Mouse (Mus musculus) bone marrow macrophage, adult 2 months (primary cell): ENCODE results near the gene Krt8.

ENCODE experiments used
- CTCF ChIP-seq: IDR thresholded peaks from 2 replicates; pipeline ENCODE4 v1.5.1; 2012; ENCODE audit warnings: low read depth, mild to moderate bottlenecking, low read length, moderate library complexity
- POLR2A ChIP-seq: IDR thresholded peaks from 2 replicates; pipeline ENCODE4 v1.6.1; 2012; ENCODE audit warnings: mild to moderate bottlenecking, low read depth, low read length, borderline replicate concordance

- TF ChIP-seq CTCF (no peak), POLR2A (no peak)
These were observed 45.6 kb upstream of the Krt8 start for GRCm38 (mm10) chr15:102049871-102050270.
